Mouse (Mus musculus): ENCODE measurements around the gene Zfp551.

Gene Zfp551

DNA sequence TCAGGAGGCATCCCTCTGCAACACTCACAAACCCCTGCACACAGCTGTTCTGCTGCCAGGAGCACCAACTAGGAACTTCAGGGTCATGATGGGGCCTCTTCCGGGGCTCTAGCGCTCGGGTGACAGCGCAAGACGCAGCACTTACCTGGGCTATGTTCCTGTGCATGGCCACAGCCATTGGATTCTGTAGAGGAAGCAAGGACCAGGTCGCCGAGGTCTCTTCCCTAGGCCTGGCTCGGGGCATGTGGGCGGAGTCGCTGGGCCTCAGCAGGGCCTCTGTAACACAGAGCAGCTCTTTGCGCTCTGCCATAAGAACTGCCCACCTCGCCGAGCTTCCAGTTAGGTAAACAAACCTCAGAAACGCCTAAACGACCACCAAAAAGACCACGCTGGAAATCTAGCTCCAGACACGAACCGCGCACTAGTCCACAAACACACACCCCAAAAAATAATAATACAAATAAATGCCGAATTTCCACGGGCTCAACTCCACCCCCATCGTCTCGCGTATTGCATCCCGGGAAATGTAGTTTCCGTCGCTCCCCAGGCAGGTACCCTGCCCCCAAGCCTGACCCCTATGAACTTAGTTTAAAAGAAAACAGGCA lies at the start of gene Zfp551:
Gene Zfp551 (minus strand): TSS at position 507 of the 605 bp plus-strand sequence.
- in situ Hi-C loops (cut with MseI, MboI) = no loop called here

DNA sequence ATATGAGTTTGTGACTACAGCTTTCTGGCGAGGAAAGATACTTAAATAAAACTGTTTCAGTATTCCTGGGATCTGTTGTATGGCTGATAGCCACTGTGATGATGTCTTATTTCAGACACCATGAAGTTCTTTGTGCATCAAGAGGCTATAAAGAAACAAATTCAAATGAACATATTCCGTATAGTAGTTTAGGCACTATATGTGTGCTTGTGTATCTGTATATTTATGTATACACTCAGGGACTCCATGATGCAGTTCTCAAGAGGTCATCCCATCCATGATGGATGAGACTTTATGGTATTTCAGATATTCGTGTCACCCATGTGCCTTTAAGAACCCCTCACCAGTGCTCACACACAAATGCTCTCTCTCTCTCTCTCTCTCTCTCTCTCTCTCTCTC lies 304 bp upstream of the Zfp551 start:
- in situ Hi-C loops (cut with MseI, MboI) = no loop called here

GRCm38 (mm10) chr7:12421741-12422140 lies 810 bp downstream of the Zfp551 start:
- in situ Hi-C loops (cut with MseI, MboI) = no loop called here

GRCm38 (mm10) chr7:12369173-12369572 lies 53.4 kb downstream of the Zfp551 start, which contains the start of gene Vmn1r84:
Gene Vmn1r84, minus strand, starts transcription at chr7:12369273.
- in situ Hi-C loops (cut with MseI, MboI) = no loop called here
